Mouse (Mus musculus) embryo, embryonic 11 days (tissue): Measurements from ENCODE around the gene Ncor2.

Experiments used
- DNase-seq: peaks from one replicate; pipeline ENCODE4 v3.0.0-alpha.2; 2015

Gene Ncor2

GRCm38 (mm10) chr5:125056331-125056695 is 122.7 kb downstream of the Ncor2 start:
- peak; percentile 66 for DNase-seq

DNA sequence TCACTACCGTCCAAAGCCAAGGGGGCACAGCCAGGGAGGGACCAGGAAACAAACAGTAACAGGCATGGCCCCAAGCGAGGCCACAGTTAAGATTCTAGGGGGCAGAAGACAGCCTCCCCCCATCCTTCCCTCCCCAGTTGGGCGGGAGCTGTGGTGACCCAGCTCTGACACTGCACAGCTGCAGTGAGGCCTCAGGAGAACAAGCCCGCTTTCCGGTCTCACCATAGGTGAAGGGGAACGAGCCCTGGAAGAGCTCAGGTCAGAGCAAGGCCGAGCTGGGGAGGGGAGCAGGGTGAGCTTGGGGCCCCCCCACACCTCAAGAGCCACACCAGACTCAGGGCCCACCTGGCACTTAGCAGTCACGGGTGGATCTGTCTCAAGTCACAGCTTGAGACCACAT is 123.1 kb downstream of the Ncor2 start:
- DNase-seq = peak; percentile 41

GRCm38 (mm10) chr5:125053661-125054060 is 125.4 kb downstream of the Ncor2 start:
- DNase-seq = no peak

GRCm38 (mm10) chr5:125052603-125053488 is 126.2 kb downstream of the Ncor2 start:
- DNase-seq = no peak

DNA sequence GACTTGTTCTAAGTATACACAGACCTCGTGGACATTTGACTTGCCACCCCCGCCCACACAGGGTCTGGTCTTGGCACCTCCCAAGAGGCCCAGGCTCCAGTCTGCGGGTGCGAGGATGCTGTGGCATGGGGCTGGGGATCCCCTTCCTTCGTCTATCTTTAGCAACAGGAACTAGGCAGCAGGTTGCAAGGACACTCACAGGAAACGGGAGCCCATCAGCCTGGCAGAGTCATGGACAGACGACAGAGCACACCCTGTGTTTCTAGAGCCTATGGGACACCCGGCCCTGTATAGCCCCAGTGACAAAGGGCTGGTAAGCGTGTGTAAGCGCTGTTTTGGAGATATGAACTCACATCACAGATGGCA is 126.8 kb downstream of the Ncor2 start:
- DNase-seq = no peak

DNA sequence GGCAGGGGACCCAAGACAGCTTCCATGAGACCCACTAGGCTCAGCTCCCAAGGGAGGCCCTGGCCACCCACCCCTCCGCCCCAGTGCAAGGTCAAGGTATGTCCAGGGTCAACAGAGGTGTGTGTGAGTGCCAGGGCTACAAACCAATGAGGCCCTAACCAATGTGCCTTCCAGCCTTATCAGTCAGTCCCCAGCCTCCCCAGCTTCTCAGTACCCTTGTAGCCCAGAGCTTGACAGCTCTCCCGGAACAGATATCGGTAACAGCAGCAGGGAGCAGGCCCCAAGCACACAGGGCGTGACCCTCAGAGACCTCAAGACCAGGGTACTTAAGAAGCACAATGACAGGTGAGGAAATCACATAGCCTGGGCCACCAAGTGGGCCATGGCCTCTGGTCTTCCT is 129.5 kb downstream of the Ncor2 start:
- no peak for DNase-seq

DNA sequence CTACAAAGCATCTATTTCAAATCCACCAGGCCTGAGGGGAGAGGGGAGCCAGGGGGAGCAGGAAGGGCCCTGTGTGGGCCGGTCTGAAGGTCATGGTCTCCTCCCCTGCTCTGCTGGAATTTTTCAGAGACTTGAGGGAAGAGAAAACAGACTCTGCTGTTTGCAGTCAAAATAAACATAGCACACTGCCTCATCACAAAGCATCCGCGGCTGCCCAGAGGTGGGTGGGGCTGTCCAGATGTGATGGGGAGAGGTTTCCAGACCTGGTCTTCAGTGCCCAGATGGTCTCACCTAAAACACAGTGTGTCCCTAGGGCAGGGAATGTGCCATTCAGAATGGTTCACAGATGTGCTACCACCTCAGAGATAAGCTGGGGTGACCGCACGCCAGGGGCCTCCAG is 132.6 kb downstream of the Ncor2 start:
- DNase-seq = no peak

- DNase-seq = peak; percentile 31
Observed at GRCm38 (mm10) chr5:125045202-125045601, 133.8 kb downstream of the Ncor2 start.

DNA sequence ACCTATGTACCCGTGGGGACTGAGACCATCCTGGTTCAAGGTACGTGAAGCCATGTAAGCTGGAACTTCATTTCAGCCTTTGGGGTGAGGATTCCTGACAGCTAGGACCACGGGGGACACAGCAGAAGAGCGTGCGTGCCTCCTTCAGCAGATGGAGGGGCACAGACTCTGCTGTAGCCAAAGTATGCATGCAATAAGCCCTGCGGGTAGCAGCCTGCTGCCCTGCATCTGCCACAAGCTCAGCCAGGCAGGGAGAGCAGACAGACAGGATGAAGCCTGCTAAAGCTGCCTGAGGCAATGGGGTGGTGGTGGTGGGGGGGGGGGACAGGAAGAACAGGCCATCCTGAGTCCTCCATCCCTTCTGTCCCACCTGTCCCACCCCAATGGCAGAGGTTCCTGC is 135.6 kb downstream of the Ncor2 start:
- DNase-seq = no peak

DNA sequence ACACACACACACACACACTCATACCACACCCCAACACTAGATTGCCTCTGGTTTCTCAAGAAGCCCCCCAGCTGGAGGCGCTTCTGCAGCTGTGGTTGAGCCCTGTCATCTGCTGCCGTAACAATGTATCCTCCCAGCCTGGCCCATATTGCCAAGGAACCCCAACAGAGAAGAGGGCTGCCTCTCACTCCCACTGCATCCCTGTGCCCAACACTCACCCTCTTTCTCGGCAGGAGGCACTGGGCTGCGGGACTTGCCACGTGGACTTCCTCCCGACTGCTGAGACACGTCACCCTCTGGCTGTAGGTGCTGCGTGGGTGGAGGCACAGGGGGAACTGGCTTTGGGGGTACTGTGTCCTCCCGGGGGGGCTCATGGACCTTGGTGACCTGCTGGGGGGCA is 137.4 kb downstream of the Ncor2 start:
- no peak for DNase-seq

- DNase-seq = no peak
Observed at GRCm38 (mm10) chr5:125040128-125040584, 138.9 kb downstream of the Ncor2 start.

- DNase-seq = no peak
Observed at GRCm38 (mm10) chr5:125039377-125040027, 139.5 kb downstream of the Ncor2 start.

- DNase-seq = no peak
Observed at GRCm38 (mm10) chr5:125036483-125036882, 142.5 kb downstream of the Ncor2 start.

- no peak for DNase-seq
Observed at GRCm38 (mm10) chr5:125028911-125029310, 150.1 kb downstream of the Ncor2 start.

DNA sequence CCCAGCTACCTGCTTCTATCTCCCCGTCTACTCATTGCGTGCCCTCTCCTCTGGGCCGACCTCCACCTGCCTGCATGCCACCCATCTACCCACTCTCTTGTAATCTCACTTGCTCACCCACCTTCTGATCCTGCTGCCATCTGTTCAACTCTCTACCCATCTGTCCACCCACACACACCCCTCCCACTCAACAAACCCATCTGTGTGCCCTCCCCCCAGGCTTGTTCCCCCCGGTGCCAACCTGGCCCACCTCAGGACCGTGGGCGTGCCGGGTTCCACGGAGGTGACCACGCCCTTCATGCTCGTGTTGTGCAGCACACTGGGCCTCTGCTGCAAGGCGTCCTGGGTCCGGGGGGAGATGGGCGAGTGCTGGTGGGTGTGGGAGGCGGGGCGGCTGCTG is 150.6 kb downstream of the Ncor2 start:
- DNase-seq = no peak

DNA sequence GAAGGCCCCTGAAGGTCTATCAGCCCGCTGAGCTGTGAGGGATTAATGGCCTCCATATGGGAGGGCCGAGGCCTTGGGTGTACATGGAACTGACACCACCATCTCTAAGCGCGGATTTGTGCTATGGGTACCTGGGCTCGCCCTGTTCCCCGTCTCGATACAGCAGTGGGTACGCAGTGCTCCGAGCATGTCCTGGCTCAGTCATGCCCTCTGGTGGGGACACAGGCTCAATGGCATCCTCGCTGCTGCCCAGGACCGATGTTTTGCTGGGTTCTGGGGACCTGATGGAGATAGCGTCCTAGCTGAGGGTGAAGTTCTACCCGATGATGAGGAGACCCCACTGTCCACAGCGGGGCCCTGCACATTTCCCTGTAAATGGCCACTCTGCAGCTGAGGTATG is 155.0 kb downstream of the Ncor2 start:
- DNase-seq = peak; percentile 49

DNA sequence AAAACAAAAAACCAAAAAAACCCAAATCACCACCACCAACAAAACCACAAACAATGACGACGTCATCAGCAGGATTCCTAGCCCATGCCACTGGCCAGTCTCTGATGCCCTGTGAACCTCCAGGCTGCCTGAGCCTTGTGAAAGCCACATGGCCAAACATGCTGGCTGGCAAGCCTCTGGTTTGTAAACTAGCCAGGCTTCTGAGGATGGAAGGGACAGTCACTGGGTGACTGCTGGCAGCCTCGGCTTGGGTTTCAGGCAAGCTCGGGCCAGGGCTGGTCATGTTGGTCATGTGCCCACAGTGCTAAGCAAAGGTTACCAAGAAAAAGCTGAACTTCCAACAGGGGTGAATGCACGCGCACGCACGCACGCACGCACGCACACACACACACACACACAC is 157.7 kb downstream of the Ncor2 start:
- DNase-seq = no peak

GRCm38 (mm10) chr5:125019099-125019498 is 159.9 kb downstream of the Ncor2 start:
- no peak for DNase-seq

DNA sequence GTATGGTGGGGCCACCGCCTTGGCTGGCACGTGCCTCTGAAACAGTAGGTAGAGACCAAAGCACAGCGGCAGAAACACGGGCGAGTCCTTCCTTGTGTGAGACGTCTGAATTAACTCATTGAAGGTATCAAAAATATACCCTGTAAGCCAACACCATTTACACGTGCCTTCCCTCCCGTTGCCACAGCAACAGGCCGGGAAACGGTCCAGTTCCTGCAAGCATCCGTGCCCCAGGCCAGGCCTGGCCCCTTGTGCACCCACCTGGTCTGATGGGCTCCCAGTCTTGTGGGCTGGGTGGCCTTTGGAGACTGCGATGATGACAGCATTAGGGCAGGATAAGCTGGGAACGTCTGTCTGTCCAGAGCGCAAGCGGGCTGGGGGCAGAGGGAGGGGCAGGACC is 161.7 kb downstream of the Ncor2 start:
- DNase-seq = no peak

DNA sequence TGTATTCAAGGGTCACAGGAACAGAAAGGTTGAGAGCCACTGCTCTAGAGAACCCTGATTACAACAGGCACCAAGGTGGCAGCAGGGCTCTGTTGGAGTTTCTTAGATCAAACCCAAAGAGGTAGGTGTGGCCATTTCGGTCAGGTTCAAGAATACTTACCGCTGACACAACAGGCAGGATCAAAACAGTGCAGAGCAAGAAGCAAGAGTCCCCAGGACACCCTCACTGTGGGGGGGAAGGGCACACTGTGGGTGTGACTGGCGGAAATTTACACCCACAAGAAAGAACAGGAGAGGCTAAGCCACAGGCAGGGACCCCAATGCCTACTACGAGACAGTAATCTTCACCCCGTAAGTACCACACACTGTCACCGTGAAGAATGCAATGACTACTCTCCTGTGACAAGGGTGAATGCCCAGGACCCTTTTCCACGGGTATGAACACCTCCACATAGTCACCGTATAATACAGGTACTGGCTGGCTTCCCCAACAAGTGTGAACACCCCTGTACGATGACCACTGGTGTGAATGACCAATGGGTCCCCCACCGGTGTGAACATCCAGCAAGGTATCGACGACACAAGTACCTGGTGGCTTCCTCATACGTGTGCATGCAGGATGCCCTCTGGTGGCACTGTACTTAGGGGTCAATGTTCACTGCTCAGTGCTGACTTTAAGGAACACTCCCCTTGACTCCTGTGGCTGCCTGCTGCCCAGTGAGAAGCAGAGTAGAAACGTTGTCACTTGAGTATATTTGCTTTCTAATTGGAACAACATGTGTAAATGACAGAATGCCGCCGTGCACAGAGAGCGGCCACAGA is 162.4 kb downstream of the Ncor2 start:
- DNase-seq = no peak

GRCm38 (mm10) chr5:125015576-125015975 is 163.4 kb downstream of the Ncor2 start:
- DNase-seq = no peak

DNA sequence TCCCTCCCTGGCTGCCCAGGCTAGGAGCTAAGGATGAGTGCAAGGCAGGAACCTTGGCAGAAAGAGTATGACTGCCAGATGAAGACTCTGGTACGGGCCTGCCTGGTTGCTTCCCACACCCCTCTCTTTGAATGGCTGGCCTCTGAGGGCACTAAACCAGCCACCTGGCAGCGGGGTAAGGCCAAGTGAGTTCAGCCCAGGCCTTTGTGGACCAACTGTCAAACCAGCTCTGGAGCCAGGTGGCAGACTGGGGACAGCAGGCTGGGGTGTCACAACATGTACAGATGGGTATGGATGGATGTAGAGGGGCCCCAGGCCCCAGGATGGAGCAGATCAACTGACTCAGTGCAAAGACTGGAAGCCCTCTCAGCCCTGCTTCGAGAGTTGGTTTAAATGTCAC is 164.0 kb downstream of the Ncor2 start:
- no peak for DNase-seq

- DNase-seq = peak; percentile 70
Observed at GRCm38 (mm10) chr5:125014497-125014896, 164.5 kb downstream of the Ncor2 start.

GRCm38 (mm10) chr5:125011628-125012027 is 167.4 kb downstream of the Ncor2 start:
- DNase-seq = no peak
